ENCODE assay signal across 9 mouse cellular contexts in genomic region chr7:4901171-4901570, GRCm38 (mm10). TPM values are rescaled to one million over a fixed set of nuclear protein-coding genes. Genes with fewer than 3 reads are reported as not detected.
DNase-seq lines count a peak whose midpoint lies in the region; ATAC-seq and TF ChIP-seq lines count a peak whose summit lies in the region.
"Had no signal": no experiment of that assay in that cellular context is flagged by ENCODE, and none has a peak within 500 bp of the region (broad histone marks: within the 10 kb centered on the region; RNA-seq: fewer than 3 reads in every experiment).

No protein-coding gene starts in this region.

- H3K4me3 ChIP-seq in kidney, embryonic 15.5 days (replicated peaks), result no peak overlapping the region
- no peak overlapping the region for H3K4me3 ChIP-seq in kidney, embryonic 16.5 days (ENCODE audit: low read length)
- no peak overlapping the region for H3K4me3 ChIP-seq in liver, postnatal 0 days (ENCODE audit: low read depth, low read length)
- H3K4me3 ChIP-seq in intestine, embryonic 16.5 days (ENCODE audit: low read length), result no peak overlapping the region

- H3K4me1 ChIP-seq in kidney, embryonic 15.5 days, result peaks cover 18% of the 10 kb centered on the region
- peaks cover 11% of the 10 kb centered on the region; the same call in 1 of the 2 replicates for H3K4me1 ChIP-seq in kidney, embryonic 16.5 days (ENCODE audit: insufficient read depth, low read length)
- peaks cover 16% of the 10 kb centered on the region for H3K4me1 ChIP-seq in liver, postnatal 0 days (ENCODE audit: insufficient read depth)
- H3K4me1 ChIP-seq in intestine, embryonic 16.5 days (ENCODE audit: control insufficient read depth, insufficient read depth, low read length), result no peaks in the 10 kb centered on the region

- H3K27me3 ChIP-seq in kidney, embryonic 15.5 days, result no peaks in the 10 kb centered on the region
- no peaks in the 10 kb centered on the region for H3K27me3 ChIP-seq in kidney, embryonic 16.5 days (ENCODE audit: insufficient read depth, low read length)
- H3K27me3 ChIP-seq in liver, postnatal 0 days (ENCODE audit: insufficient read depth, low read length), result 0 out of 2 replicates have a peak, but pooled peaks cover 4% of the 10 kb centered on the region
- no peaks in the 10 kb centered on the region; the same call in 1 of the 2 replicates for H3K27me3 ChIP-seq in intestine, embryonic 16.5 days (replicated peaks; ENCODE audit: control insufficient read depth, insufficient read depth, low read length)

- H3K36me3 ChIP-seq in kidney, embryonic 15.5 days, result no peaks in the 10 kb centered on the region
- H3K36me3 ChIP-seq in kidney, embryonic 16.5 days (ENCODE audit: insufficient read depth, low read length), result no peaks in the 10 kb centered on the region
- no peaks in the 10 kb centered on the region for H3K36me3 ChIP-seq in liver, postnatal 0 days (replicated peaks; ENCODE audit: insufficient read depth, low read length)
- no peaks in the 10 kb centered on the region for H3K36me3 ChIP-seq in intestine, embryonic 16.5 days (ENCODE audit: control insufficient read depth, insufficient read depth, low read length)
- H3K36me3 ChIP-seq: embryonic facial prominence, embryonic 15.5 days had no signal

- peak; percentile 94 for DNase-seq in ES-CJ7 (ENCODE audit: low read depth, low spot score)
- DNase-seq in c-Kit-negative CD71-positive TER-119-positive erythroid progenitor cells, embryonic 14.5 days (ENCODE audit: low read depth, low spot score), result peak; percentile 45
- DNase-seq in liver, postnatal 0 days, result peak; percentile 81
- no peak for DNase-seq in left cerebral cortex, postnatal 4 days

- no peak overlapping the region for H3K4me2 ChIP-seq in kidney, embryonic 15.5 days
- H3K4me2 ChIP-seq in kidney, embryonic 16.5 days (replicated peaks; ENCODE audit: low read depth, low read length), result no peak overlapping the region
- H3K4me2 ChIP-seq in liver, postnatal 0 days (ENCODE audit: low read depth, low read length), result no peak overlapping the region
- H3K4me2 ChIP-seq in intestine, embryonic 16.5 days (ENCODE audit: low read depth, low read length), result no peak overlapping the region

- no peak overlapping the region for H3K27ac ChIP-seq in kidney, embryonic 15.5 days
- no peak overlapping the region for H3K27ac ChIP-seq in kidney, embryonic 16.5 days (ENCODE audit: low read length)
- no peak overlapping the region for H3K27ac ChIP-seq in liver, postnatal 0 days (ENCODE audit: low read depth)
- H3K27ac ChIP-seq in intestine, embryonic 16.5 days (ENCODE audit: low read length), result no peak overlapping the region
- H3K27ac ChIP-seq: macrophage had no signal

- TF ChIP-seq CTCF in liver, postnatal 0 days (IDR thresholded peaks at IDR 0.05; ENCODE audit: low read depth), result peak; percentile 83

- intact Hi-C loops in left cerebral cortex, postnatal 4 days (cut with DNase I), result no loop called here

- WGBS in kidney, embryonic 15.5 days, result 55% methylated on average over 8 of the region's 8 CpGs
- WGBS in kidney, embryonic 16.5 days, result 48% methylated on average over 8 of the region's 8 CpGs
- WGBS in liver, postnatal 0 days (ENCODE audit: insufficient replicate concordance), result 64% methylated on average over 8 of the region's 8 CpGs
- WGBS in intestine, embryonic 16.5 days, result 52% methylated on average over 8 of the region's 8 CpGs

- TF ChIP-seq EP300 in liver, postnatal 0 days (IDR thresholded peaks at IDR 0.05; ENCODE audit: low read depth), result no peak

- peaks cover 3% of the 10 kb centered on the region; the same call in 1 of the 2 replicates for H3K9me3 ChIP-seq in kidney, embryonic 15.5 days (replicated peaks)
- H3K9me3 ChIP-seq in kidney, embryonic 16.5 days (ENCODE audit: low read length), result peaks cover 3% of the 10 kb centered on the region
- H3K9me3 ChIP-seq in liver, postnatal 0 days (ENCODE audit: low read length), result no peaks in the 10 kb centered on the region
- no peaks in the 10 kb centered on the region; the same call in 1 of the 2 replicates for H3K9me3 ChIP-seq in intestine, embryonic 16.5 days (ENCODE audit: control insufficient read depth, low read length)
- H3K9me3 ChIP-seq: embryonic facial prominence, embryonic 15.5 days had no signal

- peak; percentile 34; the same call in 1 of the 2 replicates for ATAC-seq in kidney, embryonic 15.5 days (replicated peaks; ENCODE audit: low FRiP score)
- no peak for ATAC-seq in kidney, embryonic 16.5 days (ENCODE audit: low FRiP score, low TSS enrichment)
- peak; percentile 33 for ATAC-seq in liver, postnatal 0 days
- no peak for ATAC-seq in intestine, embryonic 16.5 days

- no peak overlapping the region for H3K9ac ChIP-seq in kidney, embryonic 15.5 days
- H3K9ac ChIP-seq in kidney, embryonic 16.5 days (replicated peaks; ENCODE audit: low read length), result no peak overlapping the region
- no peak overlapping the region for H3K9ac ChIP-seq in liver, postnatal 0 days (replicated peaks)
- H3K9ac ChIP-seq in intestine, embryonic 16.5 days (ENCODE audit: low read depth, low read length), result no peak overlapping the region
- H3K9ac ChIP-seq: embryonic facial prominence, embryonic 15.5 days had no signal

RNA-seq across cellular contexts. Expression of gene Gm36210, which starts 5.1 kb away (rescaled TPM):
- not detected in 2 replicates for polyA plus RNA-seq in kidney, embryonic 15.5 days (2015; fragmentation: Nextera tagmentation; extraction: Ambion mirVana)
- polyA plus RNA-seq in kidney, embryonic 16.5 days (2015; fragmentation: Nextera tagmentation; extraction: Ambion mirVana), result not detected in 2 replicates
- not detected in 2 replicates for polyA plus RNA-seq in liver, postnatal 0 days (2015; fragmentation: Nextera tagmentation; extraction: Ambion mirVana)
- under 1 TPM; 0.50 to 0.74 TPM for total RNA-seq in left cerebral cortex, postnatal 4 days (2021)
- polyA plus RNA-seq in intestine, embryonic 16.5 days (2015; fragmentation: Nextera tagmentation; extraction: Ambion mirVana), result not detected in 2 replicates
- polyA plus RNA-seq: embryonic facial prominence, embryonic 15.5 days; macrophage had no signal

RNA-seq across cellular contexts. Expression of gene Zfp628, which starts 13.8 kb away (rescaled TPM):
- 4.0 and 4.1 TPM in 2 replicates for polyA plus RNA-seq in kidney, embryonic 15.5 days (2015; fragmentation: Nextera tagmentation; extraction: Ambion mirVana)
- 3.6 and 4.2 TPM in 2 replicates for polyA plus RNA-seq in kidney, embryonic 16.5 days (2015; fragmentation: Nextera tagmentation; extraction: Ambion mirVana)
- polyA plus RNA-seq in liver, postnatal 0 days (2015; fragmentation: Nextera tagmentation; extraction: Ambion mirVana), result 0.90 and 1.0 TPM in 2 replicates
- 10 to 100 TPM; 21.1 to 21.4 TPM for total RNA-seq in left cerebral cortex, postnatal 4 days (2021)
- polyA plus RNA-seq in intestine, embryonic 16.5 days (2015; fragmentation: Nextera tagmentation; extraction: Ambion mirVana), result 2.7 TPM in 2 replicates

RNA-seq across cellular contexts. Expression of gene Nat14, which starts 20.7 kb away (rescaled TPM):
- polyA plus RNA-seq in kidney, embryonic 15.5 days (2015; fragmentation: Nextera tagmentation; extraction: Ambion mirVana), result 4.2 and 5.3 TPM in 2 replicates
- 5.8 and 6.2 TPM in 2 replicates for polyA plus RNA-seq in kidney, embryonic 16.5 days (2015; fragmentation: Nextera tagmentation; extraction: Ambion mirVana)
- 0.09 and 0.20 TPM in 2 replicates for polyA plus RNA-seq in liver, postnatal 0 days (2015; fragmentation: Nextera tagmentation; extraction: Ambion mirVana)
- 10 to 100 TPM; 50.8 to 51.5 TPM for total RNA-seq in left cerebral cortex, postnatal 4 days (2021)
- polyA plus RNA-seq in intestine, embryonic 16.5 days (2015; fragmentation: Nextera tagmentation; extraction: Ambion mirVana), result 3.1 and 3.6 TPM in 2 replicates

RNA-seq across cellular contexts. Expression of gene Isoc2a, which starts 24.2 kb away (rescaled TPM):
- polyA plus RNA-seq in kidney, embryonic 15.5 days (2015; fragmentation: Nextera tagmentation; extraction: Ambion mirVana), result 0.93 and 1.2 TPM in 2 replicates
- polyA plus RNA-seq in kidney, embryonic 16.5 days (2015; fragmentation: Nextera tagmentation; extraction: Ambion mirVana), result 1.2 and 1.4 TPM in 2 replicates
- polyA plus RNA-seq in liver, postnatal 0 days (2015; fragmentation: Nextera tagmentation; extraction: Ambion mirVana), result 2.3 and 2.4 TPM in 2 replicates
- total RNA-seq in left cerebral cortex, postnatal 4 days (2021), result 1 to 10 TPM; 6.2 to 6.5 TPM
- 1.4 TPM in 2 replicates for polyA plus RNA-seq in intestine, embryonic 16.5 days (2015; fragmentation: Nextera tagmentation; extraction: Ambion mirVana)

RNA-seq across cellular contexts. Expression of gene Ssc5d, which starts 24.4 kb away (rescaled TPM):
- 1.9 and 2.7 TPM in 2 replicates for polyA plus RNA-seq in kidney, embryonic 15.5 days (2015; fragmentation: Nextera tagmentation; extraction: Ambion mirVana)
- polyA plus RNA-seq in kidney, embryonic 16.5 days (2015; fragmentation: Nextera tagmentation; extraction: Ambion mirVana), result 2.3 and 2.8 TPM in 2 replicates
- 0.06 TPM in 2 replicates for polyA plus RNA-seq in liver, postnatal 0 days (2015; fragmentation: Nextera tagmentation; extraction: Ambion mirVana)
- total RNA-seq in left cerebral cortex, postnatal 4 days (2021), result 1 to 10 TPM; 3.1 to 3.6 TPM
- 3.6 and 3.7 TPM in 2 replicates for polyA plus RNA-seq in intestine, embryonic 16.5 days (2015; fragmentation: Nextera tagmentation; extraction: Ambion mirVana)

Comparison
In these comparisons a context has a peak if more than half of its experiments do, and no peak if none do; other contexts are left out.
1. ATAC-seq: peak in kidney, embryonic 15.5 days (single experiment) and liver, postnatal 0 days (single experiment); none in kidney, embryonic 16.5 days (single experiment) and intestine, embryonic 16.5 days (single experiment).